In genomic region chr7:89632342-89633251, GRCm38 (mm10) we compare ENCODE assay signal across 8 mouse cellular contexts. TPM values are rescaled to one million over a fixed set of nuclear protein-coding genes. Genes with fewer than 3 reads are reported as not detected.
DNase-seq lines count a peak whose midpoint lies in the region; ATAC-seq and TF ChIP-seq lines count a peak whose summit lies in the region.

TSS of gene Me3 (plus strand) at chr7:89632392.

- peak within 1 kb of the TSS; percentile 81 for H3K4me3 ChIP-seq in layer of hippocampus, adult 2 months
- peak within 1 kb of the TSS; percentile 47 for H3K4me3 ChIP-seq in liver, postnatal 0 days (ENCODE audit: low read depth, low read length)

- peaks cover 7% of the 10 kb centered on the region; the same call in 1 of the 2 replicates for H3K4me1 ChIP-seq in liver, postnatal 0 days (ENCODE audit: insufficient read depth)

- 7% methylated on average over 49 of the region's 49 CpGs for WGBS in liver, postnatal 0 days (ENCODE audit: insufficient replicate concordance)

- peak; percentile 57 for ATAC-seq in frontal cortex, adult (ENCODE audit: low TSS enrichment)
- ATAC-seq in liver, postnatal 0 days, result peak; percentile 7; the same call in 1 of the 2 replicates
- no peak for ATAC-seq in inflammation-experienced regulatory T-cells, adult 6 months

- intact Hi-C loops in heart, postnatal 36 days (cut with DNase I), result loop anchor here (5.0 kb wide), 2 partner anchors 70 to 115 kb away; no protein-coding TSS in a partner anchor

- H3K36me3 ChIP-seq in liver, postnatal 0 days (replicated peaks; ENCODE audit: insufficient read depth, low read length), result no peaks in the 10 kb centered on the region

- no peaks in the 10 kb centered on the region for H3K9me3 ChIP-seq in liver, postnatal 0 days (ENCODE audit: low read length)

- H3K27ac ChIP-seq in layer of hippocampus, adult 2 months, result peak within 1 kb of the TSS; percentile 98
- H3K27ac ChIP-seq in liver, postnatal 0 days (ENCODE audit: low read depth), result no peak within 1 kb of the TSS

- no peak for TF ChIP-seq EP300 in liver, postnatal 0 days (IDR thresholded peaks at IDR 0.05; ENCODE audit: low read depth)

- H3K9ac ChIP-seq in liver, postnatal 0 days (replicated peaks), result peak within 1 kb of the TSS; percentile 46; the same call in 1 of the 2 replicates

- TF ChIP-seq CTCF in layer of hippocampus, adult 2 months (conservative IDR thresholded peaks at IDR 0.05), result no peak
- no peak for TF ChIP-seq CTCF in liver, postnatal 0 days (IDR thresholded peaks at IDR 0.05; ENCODE audit: low read depth)

- H3K4me2 ChIP-seq in liver, postnatal 0 days (ENCODE audit: low read depth, low read length), result peak within 1 kb of the TSS; percentile 83

- peak; percentile 16 for DNase-seq in R1 (ENCODE audit: low read depth, low spot score)
- peak; percentile 88 for DNase-seq in cerebellum, adult 8-10 months
- DNase-seq in heart, postnatal 36 days, result peak; percentile 78 to 81
- DNase-seq in layer of hippocampus, adult 2 months (ENCODE audit: low spot score in 2 of 2), result peak; percentile 46 to 54
- DNase-seq in liver, postnatal 0 days, result peak; percentile 25
- DNase-seq in ovary, adult 18-20 months (ENCODE audit: low spot score), result peak; percentile 71

- peaks cover 8% of the 10 kb centered on the region; the same call in 1 of the 2 replicates for H3K27me3 ChIP-seq in liver, postnatal 0 days (ENCODE audit: insufficient read depth, low read length)

RNA-seq across cellular contexts. Expression of gene Me3, which starts in this region (rescaled TPM):
- total RNA-seq in heart, postnatal 36 days (2021), result 100 to 1,000 TPM; 138 TPM
- 10 to 100 TPM; 83.3 to 90.8 TPM for total RNA-seq in layer of hippocampus, adult 2 months (2021)
- polyA plus RNA-seq in liver, postnatal 0 days (2015; fragmentation: Nextera tagmentation; extraction: Ambion mirVana), result 0.34 TPM in 2 replicates
- under 1 TPM in 2 of 3 experiments, not detected in 1; 0.07 to 0.16 TPM for polyA plus RNA-seq in inflammation-experienced regulatory T-cells, adult 6 months (2017; shearing (Covaris generic))

Comparison
In these comparisons a context has a peak if more than half of its experiments do, and no peak if none do; other contexts are left out.
1. Peak in DNase-seq, ATAC-seq, H3K4me3 ChIP-seq, H3K9ac ChIP-seq and H3K4me2 ChIP-seq in liver, postnatal 0 days; RNA of the gene not detected or under 1 TPM.
2. DNase-seq: peak in every context shown above with its lines; median percentile 88 in cerebellum, adult 8-10 months; 80 in heart, postnatal 36 days; 71 in ovary, adult 18-20 months; 50 in layer of hippocampus, adult 2 months; 25 in liver, postnatal 0 days; 16 in R1.